Mouse (Mus musculus) intestine, embryonic 16.5 days (tissue): ENCODE measurements around the gene Mknk2. TPM values are rescaled to one million over a fixed set of nuclear protein-coding genes. Genes with fewer than 3 reads are reported as not detected.
A peak's percentile ranks its signal among the peaks of the same experiment; 100 is the strongest.

Experiments
- ATAC-seq: fragments of 200-750 bp; cut with Nextera tagmentation; 2 replicates; pipeline ENCODE4 v1.8.0; 2017; ENCODE audit warnings: moderate TSS enrichment, moderate library complexity
- H3K27ac ChIP-seq: fragments of 300-500 bp; sonication (generic); 2 replicates; pipeline ENCODE4 v1.5.1; 2014; ENCODE audit warnings: mild to moderate bottlenecking, low read length
- H3K27me3 ChIP-seq: fragments of 300-500 bp; sonication (generic); replicated peaks from 2 replicates; pipeline ENCODE4 v1.6.1; 2014; ENCODE audit warnings: low read length, control low read depth, mixed read lengths; ENCODE audit not compliant: control insufficient read depth, insufficient read depth
- H3K36me3 ChIP-seq: fragments of 300-500 bp; sonication (generic); 2 replicates; pipeline ENCODE4 v1.6.1; 2014; ENCODE audit warnings: low read length, control low read depth; ENCODE audit not compliant: control insufficient read depth, insufficient read depth
- H3K4me1 ChIP-seq: fragments of 300-500 bp; sonication (generic); 2 replicates; pipeline ENCODE4 v1.6.1; 2014; ENCODE audit warnings: low read length, control low read depth, mixed read lengths; ENCODE audit not compliant: control insufficient read depth, insufficient read depth
- H3K4me2 ChIP-seq: fragments of 300-500 bp; sonication (generic); 2 replicates; pipeline ENCODE4 v1.6.1; 2014; ENCODE audit warnings: low read depth, low read length, control low read depth
- H3K4me3 ChIP-seq: fragments of 300-500 bp; sonication (generic); 2 replicates; pipeline ENCODE4 v1.5.1; 2014; ENCODE audit warnings: mild to moderate bottlenecking, low read length
- H3K9ac ChIP-seq: fragments of 300-500 bp; sonication (generic); 2 replicates; pipeline ENCODE4 v1.6.1; 2014; ENCODE audit warnings: low read depth, low read length
- H3K9me3 ChIP-seq: fragments of 300-500 bp; sonication (generic); 2 replicates; pipeline ENCODE4 v1.6.1; 2016; ENCODE audit warnings: low read length, control low read depth; ENCODE audit not compliant: control insufficient read depth
- WGBS: fragments of 180-500 bp; shearing (Covaris S2); extraction: QIAGEN DNeasy Blood & Tissue Kit; methylation state at CpG from one replicate; pipeline ENCODE4 v1.1.7; 2014; 5-methylcytosine and 5-hydroxymethylcytosine counted together
- polyA plus RNA-seq: library from polyadenylated mRNA; unstranded; fragments of >200 nt; fragmentation: Nextera tagmentation; extraction: Ambion mirVana; gene quantifications from 2 replicates; pipeline ENCODE4 v1.2.1, GENCODE M21; 2015

The Mknk2 gene
- polyA plus RNA-seq, 1 experiment from 2014 or later = 18.3 TPM

GRCm38 (mm10) chr10:80700732-80701131, 22.8 kb upstream of the Mknk2 start:
- Histone ChIP-seq H3K4me3 (peak overlapping the region; percentile 73), H3K27me3 (no peaks in the 10 kb centered on the region), H3K36me3 (no peaks in the 10 kb centered on the region; the same call in 1 of the 2 replicates), H3K4me1 (peaks cover 31% of the 10 kb centered on the region), H3K9me3 (no peaks in the 10 kb centered on the region), H3K9ac (peak overlapping the region; percentile 75), H3K4me2 (peak overlapping the region; percentile 97), H3K27ac (no peak overlapping the region)
- 29% methylated on average over 4 of the region's 4 CpGs for WGBS
- no peak for ATAC-seq

DNA sequence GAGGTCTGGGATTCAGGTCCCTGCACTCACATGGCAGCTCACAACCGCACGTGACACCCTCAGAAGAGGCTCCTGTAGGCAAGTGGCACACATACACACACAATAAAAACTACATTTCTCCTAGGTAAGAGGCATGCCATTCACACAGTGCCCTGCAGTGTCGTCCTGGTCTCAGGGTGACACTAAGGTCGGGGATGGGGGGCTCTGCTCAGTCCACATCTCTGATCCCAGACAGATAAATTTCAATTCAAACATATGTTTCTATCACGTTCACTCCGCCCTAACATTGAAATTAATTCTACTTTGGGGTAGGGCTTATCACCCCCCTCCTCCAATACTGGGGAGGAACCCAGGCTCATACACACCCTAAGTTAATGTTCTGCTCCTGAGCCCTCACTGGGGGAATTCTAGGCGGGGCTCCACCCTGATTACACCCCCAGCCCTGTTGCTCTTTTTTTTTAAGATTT, 22.2 kb upstream of the Mknk2 start:
- no peak for ATAC-seq
- H3K4me2 ChIP-seq = no peak overlapping the region; the same call in 1 of the 2 replicates
- WGBS = 75% methylated on average over 7 of the region's 7 CpGs

GRCm38 (mm10) chr10:80698605-80699004, 20.7 kb upstream of the Mknk2 start:
- H3K4me2 ChIP-seq = no peak overlapping the region
- no peak overlapping the region for H3K27ac ChIP-seq
- H3K4me3 ChIP-seq = no peak overlapping the region
- no peak for ATAC-seq
- 93% methylated on average over 9 of the region's 9 CpGs for WGBS
- H3K9me3 ChIP-seq = no peaks in the 10 kb centered on the region
- no peaks in the 10 kb centered on the region for H3K27me3 ChIP-seq
- H3K9ac ChIP-seq = 0 out of 2 replicates have a peak overlapping the region, but pooled peaks have one; percentile 1
- H3K36me3 ChIP-seq = no peaks in the 10 kb centered on the region
- H3K4me1 ChIP-seq = peaks cover 34% of the 10 kb centered on the region

More for the DNA sequence above, 22.2 kb upstream of the Mknk2 start:
- Histone ChIP-seq H3K9me3 (no peaks in the 10 kb centered on the region), H3K27me3 (no peaks in the 10 kb centered on the region), H3K4me1 (peaks cover 34% of the 10 kb centered on the region), H3K27ac (no peak overlapping the region), H3K4me3 (no peak overlapping the region), H3K36me3 (no peaks in the 10 kb centered on the region), H3K9ac (peak overlapping the region; percentile 45; the same call in 1 of the 2 replicates)

- 87% methylated on average over 9 of the region's 9 CpGs for WGBS
- no peak overlapping the region for H3K4me3 ChIP-seq
- H3K36me3 ChIP-seq = no peaks in the 10 kb centered on the region
- ATAC-seq = no peak
- 0 out of 2 replicates have a peak overlapping the region, but pooled peaks have one; percentile 1 for H3K9ac ChIP-seq
- H3K9me3 ChIP-seq = no peaks in the 10 kb centered on the region
- no peak overlapping the region for H3K27ac ChIP-seq
- H3K4me2 ChIP-seq = no peak overlapping the region
- H3K27me3 ChIP-seq = no peaks in the 10 kb centered on the region
- peaks cover 26% of the 10 kb centered on the region for H3K4me1 ChIP-seq
Observed at GRCm38 (mm10) chr10:80697812-80698211, 19.9 kb upstream of the Mknk2 start.

- WGBS = 89% methylated on average over 8 of the region's 8 CpGs
- ATAC-seq = no peak
Observed at GRCm38 (mm10) chr10:80697393-80697787, 19.5 kb upstream of the Mknk2 start.

DNA sequence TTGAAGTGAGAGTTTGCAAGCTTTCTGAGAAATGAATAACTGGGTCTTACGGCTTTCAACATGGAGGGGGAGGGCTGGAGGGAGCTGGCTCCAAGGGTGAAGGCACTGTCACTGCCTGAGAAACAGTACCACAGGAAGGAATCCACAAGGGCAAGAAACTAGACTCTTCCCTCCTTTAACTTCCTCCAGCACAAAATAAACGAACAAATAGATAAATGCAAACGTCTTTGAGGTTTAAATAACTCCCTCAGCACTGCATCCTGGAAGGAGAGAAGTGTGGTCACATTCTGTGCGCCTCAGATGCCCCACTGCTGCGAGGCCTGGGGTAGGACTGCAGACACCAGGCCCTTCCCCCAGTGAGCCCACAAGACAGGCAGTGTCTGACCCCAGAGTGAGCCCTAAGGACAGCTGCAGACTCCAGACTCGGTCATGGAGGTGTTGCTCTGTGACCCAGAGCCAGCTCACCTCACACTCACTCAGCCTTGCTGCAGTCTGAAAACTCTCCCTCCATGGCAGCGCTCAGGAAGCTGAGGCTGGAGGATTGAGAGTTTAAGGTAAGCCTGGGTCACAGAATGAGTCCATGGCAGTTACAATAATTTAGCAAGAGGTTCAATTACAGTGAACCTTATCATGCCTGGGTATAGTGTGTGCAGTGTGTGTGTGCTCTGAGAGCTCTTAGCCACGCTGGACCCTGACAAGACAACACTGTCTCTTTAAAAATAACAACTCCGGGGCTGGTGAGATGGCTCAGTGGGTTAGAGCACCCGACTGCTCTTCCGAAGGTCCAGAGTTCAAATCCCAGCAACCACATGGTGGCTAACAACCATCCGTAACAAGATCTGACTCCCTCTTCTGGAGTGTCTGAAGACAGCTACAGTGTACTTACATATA, 18.8 kb upstream of the Mknk2 start:
- no peak overlapping the region for H3K4me3 ChIP-seq
- no peaks in the 10 kb centered on the region for H3K9me3 ChIP-seq
- no peaks in the 10 kb centered on the region for H3K36me3 ChIP-seq
- peak overlapping the region; percentile 35; the same call in 1 of the 2 replicates for H3K9ac ChIP-seq
- H3K4me1 ChIP-seq = peaks cover 24% of the 10 kb centered on the region
- WGBS = 61% methylated on average over 11 of the region's 12 CpGs
- no peak overlapping the region for H3K4me2 ChIP-seq
- no peaks in the 10 kb centered on the region for H3K27me3 ChIP-seq
- no peak for ATAC-seq
- peak overlapping the region; percentile 17 for H3K27ac ChIP-seq

More at GRCm38 (mm10) chr10:80697393-80697787, 19.5 kb upstream of the Mknk2 start:
- H3K9me3 ChIP-seq = no peaks in the 10 kb centered on the region
- no peak overlapping the region for H3K4me3 ChIP-seq
- H3K9ac ChIP-seq = no peak overlapping the region
- no peaks in the 10 kb centered on the region for H3K36me3 ChIP-seq
- no peak overlapping the region for H3K27ac ChIP-seq
- no peaks in the 10 kb centered on the region for H3K27me3 ChIP-seq
- H3K4me1 ChIP-seq = peaks cover 24% of the 10 kb centered on the region
- H3K4me2 ChIP-seq = no peak overlapping the region

DNA sequence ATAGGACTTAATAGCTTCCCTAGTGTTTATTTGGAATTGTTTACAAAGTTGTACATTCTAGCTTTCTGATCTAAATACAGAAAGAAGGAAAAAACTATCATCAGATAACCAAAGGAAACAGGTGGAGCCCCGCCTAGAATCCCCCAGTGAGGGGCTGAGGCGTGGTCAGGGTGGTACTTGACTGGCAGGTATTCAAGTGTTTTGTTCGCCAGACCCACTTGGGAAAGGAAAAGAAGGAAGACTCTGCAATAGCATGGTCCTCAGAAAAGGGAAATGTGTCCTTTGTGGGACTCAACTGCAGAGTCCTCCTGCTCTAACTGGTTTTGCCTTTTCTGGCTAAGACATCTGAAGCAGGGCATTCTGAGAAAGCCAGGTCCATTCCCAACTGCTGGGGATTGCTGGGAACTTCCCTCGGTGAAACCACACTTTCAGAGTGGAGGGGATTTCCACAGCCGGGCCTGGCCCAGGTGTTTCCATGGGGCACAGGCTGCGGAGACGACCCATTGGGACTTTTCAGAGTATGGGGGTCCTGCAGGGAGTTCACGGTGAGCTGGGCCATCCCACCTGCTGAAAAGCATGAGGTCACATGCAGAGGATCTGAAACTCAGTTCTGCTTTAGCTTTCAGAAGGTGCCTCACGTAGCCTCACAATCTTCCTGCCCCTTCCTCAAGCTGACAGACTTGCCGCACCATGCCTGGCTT, 18.0 kb upstream of the Mknk2 start:
- H3K9ac ChIP-seq = 0 out of 2 replicates have a peak overlapping the region, but pooled peaks have one; percentile 21
- no peak for ATAC-seq

DNA sequence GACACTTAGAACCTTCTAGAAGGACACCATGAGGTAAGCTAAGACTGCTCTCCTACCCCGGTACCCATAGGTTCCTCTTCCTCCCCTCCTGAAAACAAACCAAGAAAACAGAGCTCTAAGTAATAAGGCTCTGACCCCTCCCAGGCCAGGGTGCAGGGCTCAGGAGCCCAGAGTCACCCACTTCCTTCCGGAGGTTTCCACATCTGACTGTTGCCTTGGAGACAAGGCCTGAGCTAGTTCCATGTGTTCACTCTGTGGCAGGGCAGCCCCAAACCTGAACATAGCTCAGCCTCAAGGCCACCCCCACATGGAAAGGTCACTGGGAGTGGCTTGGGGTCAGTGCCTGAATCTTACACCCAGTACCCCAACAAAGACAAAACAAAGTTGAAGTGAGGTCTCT, 17.3 kb upstream of the Mknk2 start:
- Histone ChIP-seq H3K9me3 (no peaks in the 10 kb centered on the region), H3K9ac (no peak overlapping the region), H3K27me3 (no peaks in the 10 kb centered on the region), H3K4me1 (peaks cover 13% of the 10 kb centered on the region; the same call in 1 of the 2 replicates), H3K4me2 (no peak overlapping the region), H3K4me3 (no peak overlapping the region), H3K27ac (peak overlapping the region; percentile 21; the same call in 1 of the 2 replicates), H3K36me3 (no peaks in the 10 kb centered on the region)
- WGBS = 67% methylated on average over 2 of the region's 2 CpGs
- peak; percentile 24; the same call in 1 of the 2 replicates for ATAC-seq

More for the DNA sequence above, 18.0 kb upstream of the Mknk2 start:
- no peaks in the 10 kb centered on the region for H3K9me3 ChIP-seq
- peaks cover 19% of the 10 kb centered on the region for H3K4me1 ChIP-seq
- H3K27ac ChIP-seq = peak overlapping the region; percentile 17
- no peak overlapping the region for H3K4me2 ChIP-seq
- WGBS = 58% methylated on average over 10 of the region's 10 CpGs
- H3K27me3 ChIP-seq = no peaks in the 10 kb centered on the region
- H3K4me3 ChIP-seq = no peak overlapping the region
- H3K36me3 ChIP-seq = no peaks in the 10 kb centered on the region
